Mouse (Mus musculus): Measurements from ENCODE around the gene 9230112D13Rik.

DNA sequence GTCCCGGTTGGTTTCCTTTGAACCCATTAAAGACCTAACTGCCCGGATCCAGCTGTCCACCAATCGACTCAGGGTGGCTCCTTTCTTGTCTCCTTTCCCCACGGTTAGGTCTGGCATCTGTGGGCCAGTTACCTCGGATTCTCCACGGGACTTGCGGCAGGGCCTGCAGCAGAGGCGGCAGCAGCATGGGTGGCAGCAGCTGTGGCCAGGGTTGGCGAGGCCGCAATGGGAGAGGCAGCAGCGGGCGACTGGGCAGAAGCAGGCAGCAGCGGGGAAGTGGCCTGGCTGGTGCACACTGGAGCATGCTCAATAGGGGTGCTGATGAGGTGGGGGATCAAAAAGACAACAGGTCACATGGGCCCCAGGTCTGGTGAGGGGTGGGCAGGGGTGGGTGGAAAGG is 32.6 kb upstream of the 9230112D13Rik start:
- no peak for TF ChIP-seq CTCF (IDR thresholded peaks at IDR 0.05; ENCODE audit: low read depth)
- no peak for TF ChIP-seq EP300 (IDR thresholded peaks at IDR 0.05; ENCODE audit: low read depth)
